Mouse (Mus musculus): ENCODE data around the gene Wfdc1. TPM values are rescaled to one million over a fixed set of nuclear protein-coding genes. Genes with fewer than 3 reads are reported as not detected.

Gene Wfdc1
- total RNA-seq, 1 experiment from 2014 or later = not detected

DNA sequence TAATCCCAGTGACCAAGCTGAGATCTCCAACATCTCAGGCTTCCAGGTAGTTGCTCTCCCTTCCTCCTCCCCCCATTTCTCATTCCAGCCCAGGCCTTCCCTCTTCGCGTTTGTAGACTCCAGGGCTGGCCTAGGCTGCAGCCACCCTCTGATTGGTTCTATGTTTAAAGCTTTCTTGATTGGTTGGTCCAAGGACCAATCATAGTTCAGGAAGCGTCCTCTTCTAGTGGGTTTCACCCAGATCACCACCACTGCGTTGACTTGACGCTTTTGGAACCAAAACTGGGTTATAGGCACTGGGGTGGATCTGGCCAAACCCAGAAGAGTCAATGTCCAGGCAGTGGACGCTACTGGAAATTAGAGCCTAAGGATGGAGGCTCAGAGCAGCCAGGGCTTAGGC, 56.2 kb downstream of the Wfdc1 start:
- ATAC-seq (replicated peaks; ENCODE audit: low read depth, poor library complexity, severe bottlenecking) = no peak

DNA sequence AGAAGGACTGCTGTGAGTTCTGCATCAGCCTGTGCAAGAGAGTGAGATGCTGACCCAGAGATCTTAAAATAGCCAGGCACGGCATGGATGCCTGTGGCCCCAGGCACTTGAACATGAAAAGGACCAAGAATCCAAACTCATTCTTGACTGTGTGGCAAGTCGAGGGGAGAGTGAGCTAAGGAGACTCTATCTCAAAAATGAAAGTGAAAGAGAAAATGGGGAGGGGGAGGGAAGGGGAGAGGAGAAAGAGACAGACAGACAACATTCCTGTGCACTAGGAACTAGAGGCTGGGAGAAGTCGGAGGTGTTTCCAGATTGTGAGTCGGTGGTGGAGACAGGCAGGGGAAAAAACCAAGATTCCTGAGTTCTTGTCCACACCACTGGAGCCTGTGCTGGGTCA, 57.5 kb downstream of the Wfdc1 start:
- no peak for ATAC-seq (replicated peaks; ENCODE audit: low read depth, poor library complexity, severe bottlenecking)

DNA sequence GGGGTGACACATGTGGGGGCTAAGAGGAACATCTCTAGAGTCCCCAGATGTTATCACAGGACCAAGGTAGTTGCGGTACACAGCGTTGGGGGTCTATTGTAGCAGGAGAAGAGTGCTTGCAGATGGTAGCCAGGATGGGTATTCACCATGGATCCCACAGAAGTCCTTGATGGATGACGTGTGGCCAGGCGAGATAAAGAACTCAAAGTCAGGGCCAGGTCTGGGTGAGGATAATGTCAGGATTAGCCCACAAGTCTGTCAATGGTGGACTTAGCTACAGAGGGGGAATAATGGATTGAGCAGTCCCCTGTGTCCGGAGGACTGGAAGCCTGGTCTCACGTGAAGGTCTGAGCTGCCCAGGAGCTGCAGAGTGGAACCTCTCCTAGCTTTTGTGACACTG, 58.4 kb downstream of the Wfdc1 start:
- ATAC-seq (replicated peaks; ENCODE audit: low read depth, poor library complexity, severe bottlenecking) = no peak

DNA sequence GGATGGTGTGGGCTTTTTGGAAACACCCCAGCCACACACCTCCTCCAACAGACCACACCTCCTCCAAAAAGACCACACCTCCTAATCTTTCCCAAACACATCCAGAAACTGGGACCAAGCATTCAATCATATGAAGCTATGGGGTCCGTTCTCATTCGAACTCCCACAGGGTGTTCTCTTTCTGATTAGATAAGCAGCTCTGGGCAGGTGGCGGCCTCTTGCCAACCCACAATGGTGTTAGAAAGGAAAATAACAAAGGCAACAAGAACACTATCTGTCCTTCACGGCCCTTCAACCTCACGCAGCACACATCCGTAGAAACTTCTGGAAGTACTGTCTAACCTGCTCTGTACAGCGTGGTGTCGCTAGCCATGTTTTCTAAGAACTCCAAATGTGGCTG, 60.9 kb downstream of the Wfdc1 start:
- ATAC-seq (replicated peaks; ENCODE audit: low read depth, poor library complexity, severe bottlenecking) = peak; percentile 70

DNA sequence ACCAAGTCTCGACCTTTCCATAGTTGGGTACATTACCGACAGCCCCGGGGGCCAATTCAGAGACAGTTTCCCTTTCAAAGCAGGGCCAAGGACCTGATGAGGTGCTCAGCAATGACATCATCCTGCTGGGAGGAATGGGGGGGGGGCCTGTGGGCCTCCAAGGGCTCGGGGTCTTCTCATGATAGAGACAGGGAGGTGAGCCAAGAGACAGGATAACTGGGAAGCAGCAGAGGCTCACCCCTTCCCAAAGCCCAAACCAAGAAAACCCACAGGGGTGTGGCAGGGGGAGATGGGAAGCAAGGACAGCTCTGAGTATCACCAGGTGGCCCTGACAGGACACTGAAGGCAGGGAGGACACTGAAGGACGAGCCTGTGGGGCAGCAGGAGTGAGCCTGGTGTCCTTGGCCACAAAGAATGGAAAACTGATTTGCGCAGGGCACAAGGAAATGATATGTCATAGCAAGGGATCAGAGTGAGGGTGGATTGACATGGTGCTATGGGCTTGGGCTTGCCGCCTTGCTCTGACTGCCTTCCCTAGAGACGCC, 62.3 kb downstream of the Wfdc1 start:
- no peak for ATAC-seq (replicated peaks; ENCODE audit: low read depth, poor library complexity, severe bottlenecking)

DNA sequence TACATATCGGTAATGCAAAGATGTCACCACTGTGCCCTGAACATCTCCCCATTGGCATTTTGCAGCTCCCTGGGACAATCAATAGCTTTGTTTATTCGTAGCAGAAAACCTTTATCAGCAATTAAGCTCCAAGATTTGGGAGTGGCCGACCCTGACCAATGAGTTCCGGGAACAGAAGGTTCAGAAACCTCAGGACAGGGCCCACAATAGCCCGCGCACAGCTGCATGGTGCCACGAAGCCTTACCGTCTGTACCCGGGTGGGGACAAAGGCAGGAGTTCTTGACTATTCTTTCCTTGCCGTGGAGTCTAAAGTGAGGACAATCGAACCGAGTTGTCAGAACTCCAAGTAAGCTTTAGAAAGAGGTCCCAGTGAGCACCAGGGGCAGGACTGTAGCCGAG, 65.9 kb downstream of the Wfdc1 start:
- ATAC-seq (replicated peaks; ENCODE audit: low read depth, poor library complexity, severe bottlenecking) = no peak

DNA sequence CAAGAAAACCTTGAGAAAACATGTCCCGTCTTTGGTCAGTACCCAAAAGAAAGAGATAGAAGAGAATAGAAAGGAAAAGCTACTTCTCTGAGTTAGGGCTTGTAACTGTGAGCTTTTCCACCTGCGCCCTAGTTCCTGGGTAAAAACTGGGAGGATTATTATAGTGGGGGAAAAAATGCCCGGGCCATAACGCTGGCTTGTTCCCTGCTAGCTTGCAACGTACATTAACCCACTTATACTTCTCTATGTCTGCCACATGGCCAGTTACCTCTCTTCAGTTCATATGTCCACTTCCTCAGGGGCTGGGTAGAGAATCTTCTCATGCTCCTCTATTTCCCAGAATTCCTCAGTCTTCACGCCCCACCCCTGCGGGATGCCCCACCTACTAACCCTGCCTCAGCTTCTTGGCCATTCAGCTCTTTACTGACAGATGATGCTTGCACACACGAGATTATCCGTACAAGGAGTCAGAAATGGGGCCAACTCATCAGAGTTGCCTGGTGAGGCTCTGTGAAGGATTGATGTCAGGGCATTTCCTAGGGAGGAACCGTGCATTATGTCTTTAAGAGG, 70.3 kb downstream of the Wfdc1 start:
- ATAC-seq (replicated peaks; ENCODE audit: low read depth, poor library complexity, severe bottlenecking) = no peak

DNA sequence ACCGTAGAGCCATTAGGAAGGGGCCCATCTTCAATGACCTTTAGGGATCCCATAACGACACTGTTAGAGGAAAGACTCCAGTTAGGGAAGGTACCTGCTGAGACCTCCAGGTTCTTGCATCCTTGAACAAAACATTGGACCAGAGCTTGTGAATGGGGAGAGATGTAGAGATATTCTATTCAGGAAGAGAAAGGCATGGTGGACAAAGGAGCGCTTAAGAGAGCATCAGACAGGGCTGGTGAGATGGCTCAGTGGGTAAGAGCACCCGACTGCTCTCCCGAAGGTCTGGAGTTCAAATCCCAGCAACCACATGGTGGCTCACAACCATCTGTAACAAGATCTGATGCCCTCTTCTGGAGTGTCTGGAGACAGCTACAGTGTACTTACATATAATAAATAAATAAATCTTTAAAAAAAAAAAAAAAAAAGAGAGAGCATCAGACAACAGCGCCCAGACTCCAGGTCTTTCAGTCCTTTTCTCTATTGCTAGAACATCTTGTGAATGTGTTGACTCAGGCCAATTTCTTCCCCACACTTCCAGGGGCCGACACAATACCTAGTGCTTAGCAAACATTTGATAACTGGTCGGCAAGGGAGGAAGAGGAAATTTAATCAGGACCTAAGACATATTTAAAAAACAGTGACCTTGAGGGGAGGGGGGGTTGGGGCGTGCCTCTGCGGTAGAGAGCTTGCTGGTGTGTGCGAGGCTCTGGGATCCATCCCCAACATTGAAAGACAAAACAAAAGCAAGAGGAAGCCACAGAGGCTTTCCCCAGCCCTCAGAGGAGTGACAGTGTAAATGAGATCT, 71.1 kb downstream of the Wfdc1 start:
- 0 out of 2 replicates have a peak, but pooled peaks have one; percentile 29 for ATAC-seq (replicated peaks; ENCODE audit: low read depth, poor library complexity, severe bottlenecking)

Other genes with a start within 250 kb of the Wfdc1 start
- gene Osgin1, start 232.2 kb upstream of the Wfdc1 start, total RNA-seq (2017) = not detected in 2 replicates
- not detected in 2 replicates for gene Necab2, start 219.6 kb upstream of the Wfdc1 start, total RNA-seq (2017)
- not detected in 2 replicates for gene Slc38a8, start 164.7 kb upstream of the Wfdc1 start, total RNA-seq (2017)
- 43.7 and 50.4 TPM in 2 replicates for gene Mbtps1, start 107.6 kb upstream of the Wfdc1 start, total RNA-seq (2017)
- 26.2 and 31.1 TPM in 2 replicates for gene Hsdl1, start 91.2 kb upstream of the Wfdc1 start, total RNA-seq (2017)
- not detected in 2 replicates for gene Dnaaf1, start 91.1 kb upstream of the Wfdc1 start, total RNA-seq (2017)
- gene Taf1c, start 61.1 kb upstream of the Wfdc1 start, total RNA-seq (2017) = 3.6 and 7.8 TPM in 2 replicates
- not detected in 2 replicates for gene Adad2, start 53.6 kb upstream of the Wfdc1 start, total RNA-seq (2017)
- not detected in 2 replicates for gene Kcng4, start 30.7 kb upstream of the Wfdc1 start, total RNA-seq (2017)
- gene Atp2c2, start 33.6 kb downstream of the Wfdc1 start, total RNA-seq (2017) = not detected in 2 replicates
- 3.6 and 12.1 TPM in 2 replicates for gene Tldc1, start 112.1 kb downstream of the Wfdc1 start, total RNA-seq (2017)
- gene Cotl1, start 174.2 kb downstream of the Wfdc1 start, total RNA-seq (2017) = 79.3 and 132 TPM in 2 replicates
- 5.7 and 7.4 TPM in 2 replicates for gene Klhl36, start 195.9 kb downstream of the Wfdc1 start, total RNA-seq (2017)
- 53.3 and 85.6 TPM in 2 replicates for gene Usp10, start 244.0 kb downstream of the Wfdc1 start, total RNA-seq (2017)
- 35.7 and 36.7 TPM in 2 replicates for gene Gm20388, start 244.5 kb downstream of the Wfdc1 start, total RNA-seq (2017)